Mouse (Mus musculus) lung, embryonic 14.5 days (tissue): ENCODE measurements around the gene Cyp27a1. TPM values are rescaled to one million over a fixed set of nuclear protein-coding genes. Genes with fewer than 3 reads are reported as not detected.

Experiments
- ATAC-seq: fragments of 200-750 bp; cut with Nextera tagmentation; 2 replicates; pipeline ENCODE4 v1.8.0; 2017; ENCODE audit warnings: mild to moderate bottlenecking, moderate TSS enrichment, moderate library complexity; ENCODE audit not compliant: insufficient read depth
- DNase-seq: peaks from one replicate; pipeline ENCODE4 v3.0.0-alpha.2; 2015
- H3K27ac ChIP-seq: fragments of 300-500 bp; sonication (generic); 2 replicates; pipeline ENCODE4 v1.5.1; 2014; ENCODE audit warnings: low read depth, mild to moderate bottlenecking, moderate library complexity
- H3K27me3 ChIP-seq: fragments of 300-500 bp; sonication (generic); 2 replicates; pipeline ENCODE4 v1.6.1; 2014; ENCODE audit warnings: low read length, control low read depth; ENCODE audit not compliant: insufficient read depth
- H3K36me3 ChIP-seq: fragments of 300-500 bp; sonication (generic); 2 replicates; pipeline ENCODE4 v1.6.1; 2014; ENCODE audit warnings: control low read depth; ENCODE audit not compliant: insufficient read depth
- H3K4me1 ChIP-seq: fragments of 300-500 bp; sonication (generic); 2 replicates; pipeline ENCODE4 v1.6.1; 2014; ENCODE audit warnings: antibody characterized with exemption, control low read depth; ENCODE audit not compliant: insufficient read depth
- H3K4me2 ChIP-seq: fragments of 300-500 bp; sonication (generic); 2 replicates; pipeline ENCODE4 v1.6.1; 2014; ENCODE audit warnings: mild to moderate bottlenecking
- H3K4me3 ChIP-seq: fragments of 300-500 bp; sonication (generic); 2 replicates; pipeline ENCODE4 v1.5.1; 2014; ENCODE audit warnings: low read depth, low read length
- H3K9ac ChIP-seq: fragments of 300-500 bp; sonication (generic); 2 replicates; pipeline ENCODE4 v1.6.1; 2014
- H3K9me3 ChIP-seq: fragments of 300-500 bp; sonication (generic); 2 replicates; pipeline ENCODE4 v1.6.1; 2016; ENCODE audit warnings: low read depth, low read length, control low read depth
- CTCF ChIP-seq: IDR thresholded peaks from 2 replicates; pipeline ENCODE4 v1.5.1; 2016; ENCODE audit warnings: antibody characterized with exemption, low read depth
- WGBS: fragments of 180-500 bp; shearing (Covaris S2); extraction: QIAGEN DNeasy Blood & Tissue Kit; methylation state at CpG from one replicate; pipeline ENCODE4 v1.1.7; 2014; 5-methylcytosine and 5-hydroxymethylcytosine counted together
- polyA plus RNA-seq: library from polyadenylated mRNA; unstranded; fragments of >200 nt; fragmentation: Nextera tagmentation; extraction: Ambion mirVana; gene quantifications from 2 replicates; pipeline ENCODE4 v1.2.1, GENCODE M21; 2014

Cyp27a1 gene
- polyA plus RNA-seq, 1 experiment from 2014 or later: 1.9 TPM

DNA sequence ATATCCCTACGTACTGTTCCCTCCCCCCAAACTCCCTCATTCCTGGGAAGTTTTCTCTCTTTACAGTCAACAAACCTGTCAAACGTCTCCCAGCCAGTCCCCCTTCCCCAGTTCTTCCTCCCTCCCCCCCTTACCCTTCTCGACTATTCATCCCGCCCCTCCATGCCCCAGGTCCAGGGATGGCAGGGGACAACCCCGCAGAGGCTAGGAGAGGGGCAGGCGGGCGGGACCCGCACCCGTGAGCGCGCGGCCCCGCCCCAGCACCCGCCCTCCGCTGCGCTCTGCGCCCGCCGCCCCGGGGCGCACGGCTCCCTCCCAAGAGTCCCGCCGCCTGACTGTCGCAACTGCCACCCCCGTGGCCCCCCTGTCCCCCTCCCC lies 58.1 kb downstream of the Cyp27a1 start:
- no peaks in the 10 kb centered on the region for H3K9me3 ChIP-seq
- peaks cover 61% of the 10 kb centered on the region for H3K27me3 ChIP-seq
- peak overlapping the region; percentile 46 for H3K4me3 ChIP-seq
- H3K9ac ChIP-seq: peak overlapping the region; percentile 43
- no peak for TF ChIP-seq CTCF
- H3K27ac ChIP-seq: no peak overlapping the region
- WGBS: 2% methylated on average over 26 of the region's 26 CpGs
- DNase-seq (no peak), ATAC-seq (0 out of 2 replicates have a peak, but pooled peaks have one; percentile 25)
- H3K4me1 ChIP-seq: peaks cover 13% of the 10 kb centered on the region
- H3K36me3 ChIP-seq: no peaks in the 10 kb centered on the region
- peak overlapping the region; percentile 90 for H3K4me2 ChIP-seq

DNA sequence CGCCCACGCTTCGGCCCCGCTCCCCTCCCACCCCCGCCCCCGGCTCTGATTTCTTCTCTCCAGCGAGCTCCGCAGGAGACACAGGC lies 58.3 kb downstream of the Cyp27a1 start, which contains the start of gene Wnt6:
Gene Wnt6 (plus strand): TSS at position 48 of the 86 bp plus-strand sequence.
- peak within 1 kb of the TSS; percentile 43 for H3K9ac ChIP-seq
- H3K9me3 ChIP-seq: no peaks in the 10 kb centered on the region
- no peak for DNase-seq
- H3K4me1 ChIP-seq: peaks cover 13% of the 10 kb centered on the region
- no peak for TF ChIP-seq CTCF
- H3K4me3 ChIP-seq: peak within 1 kb of the TSS; percentile 46
- WGBS: 0% methylated on average over 3 of the region's 8 CpGs
- peaks cover 61% of the 10 kb centered on the region for H3K27me3 ChIP-seq
- H3K27ac ChIP-seq: no peak within 1 kb of the TSS
- no peaks in the 10 kb centered on the region for H3K36me3 ChIP-seq
- peak within 1 kb of the TSS; percentile 90 for H3K4me2 ChIP-seq
- no peak for ATAC-seq

GRCm38 (mm10) chr1:74771931-74772620 lies 58.7 kb downstream of the Cyp27a1 start:
- Histone ChIP-seq H3K9me3 (no peaks in the 10 kb centered on the region), H3K4me1 (peaks cover 13% of the 10 kb centered on the region), H3K4me2 (peak overlapping the region; percentile 90), H3K27ac (no peak overlapping the region), H3K4me3 (peak overlapping the region; percentile 46), H3K27me3 (peaks cover 61% of the 10 kb centered on the region), H3K36me3 (no peaks in the 10 kb centered on the region), H3K9ac (peak overlapping the region; percentile 43)
- 2% methylated on average over 39 of the region's 51 CpGs for WGBS
- TF ChIP-seq CTCF: no peak
- peak; percentile 31 for DNase-seq
- peak; percentile 9; the same call in 1 of the 2 replicates for ATAC-seq

- Histone ChIP-seq H3K36me3 (no peaks in the 10 kb centered on the region), H3K4me2 (peak overlapping the region; percentile 90), H3K27ac (no peak overlapping the region), H3K9ac (no peak overlapping the region), H3K27me3 (peaks cover 57% of the 10 kb centered on the region), H3K9me3 (no peaks in the 10 kb centered on the region), H3K4me1 (peaks cover 13% of the 10 kb centered on the region), H3K4me3 (peak overlapping the region; percentile 46)
- TF ChIP-seq CTCF: no peak
- WGBS: under 1% methylated on average over 15 of the region's 15 CpGs
- peak; percentile 90 for DNase-seq
- peak; percentile 88 for ATAC-seq
Measured at GRCm38 (mm10) chr1:74773136-74773535, 59.8 kb downstream of the Cyp27a1 start.

DNA sequence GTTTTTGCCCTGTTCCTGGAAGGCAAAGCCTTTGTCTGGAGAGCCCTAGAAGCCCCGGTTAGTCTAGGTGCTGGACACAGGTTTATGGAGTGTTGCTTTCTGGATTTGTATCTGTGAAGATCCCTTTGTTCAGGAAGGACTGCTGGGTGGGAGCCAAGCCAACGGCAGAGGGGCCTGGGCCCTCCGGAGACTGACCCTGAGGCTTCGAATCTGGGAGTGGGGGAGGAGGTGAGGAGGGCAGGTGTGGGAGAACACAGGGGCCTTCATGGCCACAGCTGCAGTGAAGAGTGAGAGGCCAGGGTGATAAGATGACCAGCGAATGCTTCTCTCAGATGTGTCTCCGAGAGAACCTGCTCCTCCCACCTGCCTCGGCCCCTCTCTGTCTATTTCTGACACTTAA lies 60.7 kb downstream of the Cyp27a1 start:
- no peak overlapping the region for H3K4me3 ChIP-seq
- H3K4me2 ChIP-seq: no peak overlapping the region
- H3K36me3 ChIP-seq: no peaks in the 10 kb centered on the region
- no peak overlapping the region for H3K27ac ChIP-seq
- no peak for DNase-seq
- no peak overlapping the region for H3K9ac ChIP-seq
- no peaks in the 10 kb centered on the region for H3K9me3 ChIP-seq
- WGBS: 16% methylated on average over 7 of the region's 7 CpGs
- TF ChIP-seq CTCF: no peak
- ATAC-seq: no peak
- peaks cover 54% of the 10 kb centered on the region for H3K27me3 ChIP-seq
- peaks cover 13% of the 10 kb centered on the region for H3K4me1 ChIP-seq

DNA sequence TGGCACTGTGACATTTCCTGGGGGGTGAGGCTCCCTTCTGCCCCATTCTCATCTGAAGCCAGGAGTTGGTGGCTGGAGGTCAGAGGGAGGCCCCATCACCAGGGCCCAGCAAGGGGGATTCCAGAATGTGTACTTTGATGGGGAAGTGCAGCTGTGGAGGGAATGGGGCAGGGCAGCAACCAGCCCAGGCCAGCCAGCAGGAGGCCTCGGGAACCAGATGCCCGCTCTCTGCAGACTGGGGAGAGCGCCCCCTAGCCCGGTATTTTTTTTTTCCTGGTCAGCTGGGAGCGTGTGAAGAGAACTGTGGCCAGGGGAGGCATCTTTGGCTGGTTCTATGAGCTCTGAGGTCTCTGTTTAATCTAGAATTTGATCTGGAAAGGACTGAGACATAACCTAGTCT lies 62.4 kb downstream of the Cyp27a1 start:
- Histone ChIP-seq H3K4me1 (peaks cover 10% of the 10 kb centered on the region), H3K36me3 (no peaks in the 10 kb centered on the region), H3K4me3 (no peak overlapping the region), H3K4me2 (no peak overlapping the region), H3K27me3 (peaks cover 47% of the 10 kb centered on the region), H3K9me3 (no peaks in the 10 kb centered on the region), H3K9ac (no peak overlapping the region), H3K27ac (no peak overlapping the region)
- DNase-seq (peak; percentile 33), ATAC-seq (no peak)
- WGBS: 11% methylated on average over 5 of the region's 5 CpGs
- TF ChIP-seq CTCF: peak; percentile 39

DNA sequence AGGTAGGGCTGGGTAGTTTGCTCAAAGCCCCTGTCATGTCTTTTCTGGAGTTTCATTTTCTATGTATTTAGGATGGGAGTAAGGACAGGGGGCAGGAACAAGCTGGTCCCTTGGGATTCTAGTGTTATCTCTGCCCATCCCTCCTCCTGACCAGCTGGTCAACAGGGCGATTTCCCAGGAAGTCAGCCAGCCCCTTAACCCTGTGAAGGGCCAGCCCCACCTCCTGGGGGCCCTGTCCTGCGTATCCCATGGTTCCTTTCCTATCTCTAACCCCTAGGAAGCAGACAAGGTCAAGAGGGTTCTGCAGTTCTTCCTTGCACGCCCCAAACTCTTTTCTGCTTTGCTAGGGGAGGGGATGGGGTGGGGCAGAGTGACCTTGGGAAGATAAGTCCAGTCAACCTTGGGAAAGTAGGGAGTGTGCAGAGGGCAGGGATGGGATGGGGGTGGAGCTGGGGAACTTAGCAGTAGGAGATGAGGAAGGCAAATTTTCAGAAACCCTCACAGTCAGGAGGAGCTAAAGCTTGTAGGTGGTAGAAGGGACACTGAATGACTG lies 65.6 kb downstream of the Cyp27a1 start:
- Histone ChIP-seq H3K4me2 (no peak overlapping the region), H3K4me3 (no peak overlapping the region), H3K27ac (no peak overlapping the region), H3K4me1 (no peaks in the 10 kb centered on the region), H3K9me3 (no peaks in the 10 kb centered on the region), H3K9ac (no peak overlapping the region), H3K27me3 (peaks cover 57% of the 10 kb centered on the region), H3K36me3 (no peaks in the 10 kb centered on the region)
- ATAC-seq (no peak), DNase-seq (no peak)
- no peak for TF ChIP-seq CTCF
- 14% methylated on average over 3 of the region's 3 CpGs for WGBS
